Mouse (Mus musculus) cerebellum, postnatal 14 days (tissue): ENCODE measurements around the gene Ppp6r3.
"Not testable (repeated sequence)": the region's sequence is repeated elsewhere in the genome, so short reads cannot be mapped to it uniquely, and the experiment has no call there.

Source experiments
- DNase-seq, 2 experiments: peaks; one replicate each; pipeline ENCODE4 v3.0.0; 2021; ENCODE audit warnings: mixed read lengths in 2 of 2

Gene Ppp6r3

GRCm38 (mm10) chr19:3575276-3575631 lies 295 bp downstream of the Ppp6r3 start:
- no peak for DNase-seq

DNA sequence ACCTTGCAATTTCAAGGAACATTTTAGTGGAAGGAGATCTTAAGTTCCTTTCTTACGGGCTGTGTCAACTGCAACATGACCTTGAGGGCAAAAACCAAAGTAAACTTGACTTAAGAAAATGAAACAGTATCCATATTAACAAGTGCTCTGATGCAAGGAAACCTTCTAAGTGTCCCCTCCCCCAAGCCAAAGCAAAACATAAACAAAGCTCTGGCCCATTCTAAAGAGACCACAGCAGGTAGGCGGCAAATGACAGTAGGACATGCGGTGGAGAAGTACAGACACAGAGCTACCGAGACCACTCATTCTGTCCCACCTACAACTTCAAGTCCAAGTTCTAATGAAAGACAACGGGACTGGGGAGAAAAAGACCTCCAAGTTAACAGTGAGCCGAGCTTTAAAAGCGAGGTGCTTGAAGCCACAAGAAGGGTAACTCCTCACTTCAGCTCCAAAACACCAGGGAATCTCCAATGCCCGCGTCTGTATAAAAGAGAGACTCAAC lies 905 bp downstream of the Ppp6r3 start:
- peak in 1 of 2 experiments; percentile 22 for DNase-seq

DNA sequence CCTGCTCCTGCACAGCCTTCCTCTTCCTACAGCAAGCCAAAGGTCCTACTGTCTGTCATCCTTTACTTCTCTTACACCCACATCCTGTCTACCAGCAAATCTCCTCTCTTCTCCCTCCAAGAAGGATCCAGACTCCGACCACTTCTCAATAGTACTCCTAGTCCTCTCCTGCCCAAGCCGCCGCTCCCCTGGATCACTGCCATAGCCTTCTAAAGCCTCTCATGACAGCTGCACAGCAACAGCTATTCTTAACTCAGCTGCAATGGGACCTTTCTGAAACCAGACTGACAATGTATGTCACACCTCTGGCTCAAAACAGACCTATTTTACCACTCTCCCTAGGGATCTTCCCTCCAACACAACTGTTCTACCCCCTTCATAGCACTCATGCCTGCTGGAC lies 11.2 kb downstream of the Ppp6r3 start:
- DNase-seq, result no peak

GRCm38 (mm10) chr19:3562752-3563151 lies 12.8 kb downstream of the Ppp6r3 start:
- DNase-seq, result no peak

- DNase-seq, result no peak
Measured at GRCm38 (mm10) chr19:3562298-3562697, 13.3 kb downstream of the Ppp6r3 start.

GRCm38 (mm10) chr19:3556169-3556827 lies 19.3 kb downstream of the Ppp6r3 start:
- no peak for DNase-seq

DNA sequence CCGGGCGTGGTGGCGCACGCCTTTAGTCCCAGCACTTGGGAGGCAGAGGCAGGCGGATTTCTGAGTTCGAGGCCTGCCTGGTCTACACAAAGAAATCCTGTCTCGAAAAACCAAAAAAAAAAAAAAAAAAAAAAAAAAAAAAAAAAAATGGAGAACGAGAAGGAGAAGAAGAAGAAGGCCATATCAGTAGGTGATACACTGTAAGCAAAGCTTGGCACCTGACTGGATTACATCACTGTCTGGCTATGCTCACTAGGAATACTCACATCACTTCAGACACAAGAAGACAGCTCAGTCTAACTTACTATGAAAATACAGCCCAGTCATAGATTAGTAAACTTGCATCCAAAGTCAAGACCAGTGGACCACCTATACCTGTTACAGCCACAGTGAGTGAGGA lies 20.8 kb downstream of the Ppp6r3 start:
- no peak for DNase-seq

DNA sequence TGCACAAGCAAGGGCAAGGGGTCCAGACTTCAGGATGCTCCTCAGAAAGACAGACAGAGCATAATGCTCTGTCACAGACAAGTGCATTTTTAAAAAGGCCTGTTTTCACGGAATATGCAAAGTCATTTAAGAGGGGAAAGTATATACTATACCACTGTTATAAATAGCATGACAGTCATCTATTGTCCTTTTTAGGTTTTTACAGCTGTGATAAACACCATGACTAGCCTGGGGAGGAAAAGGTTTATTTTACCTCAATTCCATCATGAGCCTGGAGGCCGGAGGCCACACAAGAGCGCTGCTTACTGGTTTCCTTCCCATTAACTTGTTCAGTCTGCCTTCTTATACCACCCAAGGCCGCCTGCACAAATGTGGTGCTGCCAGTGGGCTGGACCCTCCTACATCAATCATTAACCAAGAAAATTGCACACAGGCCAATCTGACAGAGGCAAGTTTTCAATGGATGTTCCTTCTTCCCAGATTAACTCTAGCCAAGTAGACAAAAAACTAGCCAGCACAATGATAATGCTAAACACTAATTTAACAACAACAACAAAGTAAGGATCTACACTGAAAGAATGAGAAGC lies 23.9 kb downstream of the Ppp6r3 start:
- no peak for DNase-seq

GRCm38 (mm10) chr19:3550101-3550500 lies 25.4 kb downstream of the Ppp6r3 start:
- no peak for DNase-seq

DNA sequence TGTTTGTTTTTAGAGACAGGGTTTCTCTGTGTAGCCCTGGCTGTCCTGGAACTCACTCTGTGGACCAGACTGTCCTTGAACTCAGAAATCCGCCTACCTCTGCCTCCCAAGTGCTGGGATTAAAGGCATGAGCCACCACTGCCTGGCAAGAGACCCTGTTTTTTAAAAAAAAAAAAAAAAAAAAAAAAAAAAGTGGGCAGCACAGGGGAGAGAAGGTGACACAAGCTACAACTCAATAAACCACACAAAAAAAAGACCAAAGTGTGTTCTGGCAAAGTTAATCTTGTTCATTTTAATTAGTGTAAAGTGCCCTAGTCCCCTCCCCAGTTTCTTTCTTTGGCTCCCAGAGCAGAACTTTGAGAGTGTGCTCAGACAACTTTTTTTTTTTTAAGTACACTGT lies 26.3 kb downstream of the Ppp6r3 start:
- DNase-seq, result no peak

DNA sequence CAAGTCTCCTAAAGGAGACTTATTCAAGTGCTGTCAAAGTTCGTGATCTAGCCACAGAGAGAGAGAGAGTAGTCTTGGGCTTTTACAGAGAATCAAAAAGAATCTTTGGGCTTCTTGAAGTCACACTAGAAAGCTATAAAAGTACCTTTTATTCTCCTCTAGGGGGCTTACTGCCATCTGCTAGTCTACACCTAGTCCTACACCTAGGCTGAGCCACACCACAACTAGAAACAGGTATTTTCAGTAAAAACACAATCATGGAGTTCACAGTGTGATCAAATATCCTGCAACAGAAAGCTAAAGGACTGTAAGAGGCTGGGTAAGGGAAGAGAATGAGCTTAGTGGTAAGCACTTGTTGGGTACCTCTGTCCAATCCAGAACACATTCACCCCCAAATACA lies 27.2 kb downstream of the Ppp6r3 start:
- no peak for DNase-seq

GRCm38 (mm10) chr19:3544995-3545394 lies 30.6 kb downstream of the Ppp6r3 start:
- DNase-seq, result no peak

GRCm38 (mm10) chr19:3542591-3542990 lies 33.0 kb downstream of the Ppp6r3 start:
- DNase-seq, result no peak

DNA sequence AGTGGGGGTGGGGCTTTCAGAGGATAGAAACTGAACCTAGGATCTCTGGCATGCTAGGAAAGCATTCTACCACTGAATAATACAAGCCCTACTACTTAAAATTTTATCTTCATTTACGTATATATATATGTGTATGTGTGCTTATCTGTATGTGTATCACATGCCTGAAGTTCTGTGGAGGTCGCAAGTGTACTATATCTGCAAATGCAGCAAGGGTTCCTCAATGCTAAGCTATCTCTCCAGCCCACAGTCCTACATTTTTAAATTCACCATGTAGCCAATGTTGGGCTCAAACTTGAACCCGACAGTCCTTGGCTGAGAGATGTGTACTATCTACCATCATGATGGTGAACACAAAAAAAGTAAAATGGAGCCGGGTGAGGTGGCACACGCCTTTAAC lies 34.6 kb downstream of the Ppp6r3 start:
- DNase-seq, result no peak

- DNase-seq, result no peak
Measured at GRCm38 (mm10) chr19:3540254-3540653, 35.3 kb downstream of the Ppp6r3 start.

DNA sequence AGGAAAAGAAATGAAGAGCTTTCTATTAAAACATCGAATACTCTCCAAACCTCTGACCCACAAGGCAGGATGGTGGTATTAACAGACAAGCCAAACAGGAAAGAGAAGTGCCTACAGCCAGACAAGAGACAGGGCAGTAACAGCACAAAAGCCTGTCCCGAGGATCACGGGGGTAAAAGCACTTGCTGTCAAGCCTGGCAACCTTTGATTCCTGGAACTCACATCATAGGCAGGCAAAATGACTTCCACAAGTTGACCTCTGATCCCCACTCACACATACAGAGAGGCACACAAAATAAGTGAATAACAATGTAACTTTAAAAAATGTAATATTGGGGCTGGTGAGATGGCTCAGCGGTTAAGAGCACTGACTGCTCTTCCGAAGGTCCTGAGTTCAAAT lies 36.1 kb downstream of the Ppp6r3 start:
- no peak for DNase-seq

GRCm38 (mm10) chr19:3537658-3538057 lies 37.9 kb downstream of the Ppp6r3 start:
- DNase-seq, result no peak

DNA sequence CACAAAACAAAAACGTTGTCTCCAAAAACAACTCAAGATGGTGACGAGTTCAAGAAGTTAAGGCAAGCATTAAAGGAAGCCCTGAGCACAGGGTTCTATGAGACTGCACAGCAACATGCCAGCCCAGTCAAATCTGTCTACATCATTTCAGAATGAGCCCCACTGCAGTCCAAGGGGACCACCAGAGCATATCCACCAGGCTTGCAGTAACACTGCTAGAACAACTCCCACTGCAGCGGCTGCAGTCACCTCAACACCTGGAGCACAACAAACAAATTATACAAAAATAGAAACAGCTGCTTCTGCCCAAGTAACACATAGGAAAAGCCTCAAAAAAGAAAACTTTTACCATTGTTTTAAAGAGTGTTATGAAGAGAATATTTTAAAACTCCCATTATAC lies 40.6 kb downstream of the Ppp6r3 start:
- DNase-seq, result no peak

- not testable (repeated sequence) for DNase-seq
Measured at GRCm38 (mm10) chr19:3533266-3533966, 42.1 kb downstream of the Ppp6r3 start.

- DNase-seq, result no peak
Measured at GRCm38 (mm10) chr19:3532717-3533260, 42.8 kb downstream of the Ppp6r3 start.

GRCm38 (mm10) chr19:3529781-3530180 lies 45.8 kb downstream of the Ppp6r3 start:
- DNase-seq, result no peak

GRCm38 (mm10) chr19:3528646-3529045 lies 46.9 kb downstream of the Ppp6r3 start:
- DNase-seq, result no peak

- DNase-seq, result peak in 1 of 2 experiments; percentile 24
Measured at GRCm38 (mm10) chr19:3527531-3527930, 48.0 kb downstream of the Ppp6r3 start.
